Mouse (Mus musculus): ENCODE results near the gene Syngap1.
"Not testable (repeated sequence)": the region's sequence is repeated elsewhere in the genome, so short reads cannot be mapped to it uniquely, and the experiment has no call there.

The Syngap1 gene

DNA sequence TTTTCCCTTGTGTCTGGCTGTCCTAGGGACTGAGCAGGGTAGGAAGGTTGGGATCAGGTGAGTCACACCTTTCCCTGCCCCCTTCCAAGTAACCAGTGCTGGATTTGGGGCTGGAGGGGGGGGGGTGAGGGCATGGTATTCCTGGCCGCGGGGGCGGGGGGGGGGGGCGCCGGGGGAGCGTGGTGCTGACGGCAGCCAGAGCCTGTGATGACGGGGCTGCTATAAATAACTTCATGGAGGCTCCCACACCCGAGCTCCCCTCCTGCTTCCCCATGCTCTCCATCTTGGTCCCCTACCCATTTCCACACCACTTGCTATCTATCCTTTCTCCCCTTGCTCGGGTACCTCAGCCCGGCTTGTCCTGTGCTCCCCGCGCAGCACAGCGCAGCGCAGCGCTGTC, 12.7 kb downstream of the Syngap1 start:
- DNase-seq (ENCODE audit: low spot score in 2 of 2) = no peak

DNA sequence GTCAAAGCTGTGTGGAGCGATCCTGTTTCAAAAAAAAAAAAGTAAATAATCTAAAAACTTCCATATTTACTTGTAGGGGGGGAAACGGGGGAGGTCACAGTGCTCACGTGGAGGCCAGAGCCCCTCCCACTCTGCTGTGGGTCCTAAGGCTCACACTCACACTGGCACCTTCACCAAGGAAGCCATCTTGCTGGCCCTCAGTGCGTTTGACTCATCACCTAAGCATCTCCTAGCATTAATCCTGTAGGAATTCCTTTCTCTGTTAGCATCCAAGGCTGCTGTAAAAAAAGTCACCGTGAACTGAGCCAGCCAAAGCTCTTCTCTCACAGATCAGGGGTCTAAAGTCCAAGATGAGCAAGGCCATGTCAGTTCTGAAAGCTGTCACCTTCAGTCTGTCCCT, 15.3 kb downstream of the Syngap1 start:
- DNase-seq (ENCODE audit: low spot score in 2 of 2) = no peak

DNA sequence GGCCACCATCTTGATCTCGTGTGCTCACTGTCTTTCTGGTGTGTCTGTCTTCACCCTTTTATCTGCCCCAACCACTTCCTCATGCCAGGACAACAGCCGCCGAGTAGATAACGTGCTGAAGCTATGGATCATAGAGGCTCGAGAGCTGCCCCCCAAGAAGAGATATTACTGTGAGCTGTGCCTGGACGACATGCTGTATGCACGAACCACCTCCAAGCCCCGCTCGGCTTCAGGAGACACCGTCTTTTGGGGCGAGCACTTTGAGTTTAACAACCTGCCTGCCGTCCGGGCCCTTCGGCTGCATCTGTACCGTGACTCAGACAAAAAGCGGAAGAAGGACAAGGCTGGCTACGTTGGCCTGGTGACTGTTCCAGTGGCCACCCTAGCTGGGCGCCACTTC, 15.8 kb downstream of the Syngap1 start:
- no peak for DNase-seq (ENCODE audit: low spot score in 2 of 2)

DNA sequence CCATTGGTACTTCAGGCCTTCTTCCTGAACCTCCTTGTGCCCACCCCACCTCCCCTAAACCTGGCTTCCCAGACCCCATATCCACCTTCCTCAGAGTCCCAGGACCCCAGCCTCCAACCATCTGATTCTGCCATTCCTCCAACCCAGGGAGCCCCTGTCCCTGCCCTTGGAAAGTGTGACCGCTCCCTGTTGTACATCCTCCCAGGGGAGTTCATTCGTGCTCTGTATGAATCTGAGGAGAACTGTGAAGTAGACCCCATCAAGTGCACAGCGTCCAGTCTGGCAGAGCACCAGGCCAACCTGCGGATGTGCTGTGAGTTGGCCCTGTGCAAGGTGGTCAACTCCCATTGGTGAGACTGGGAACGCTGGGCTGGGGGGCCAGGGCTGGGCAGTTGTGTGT, 16.8 kb downstream of the Syngap1 start:
- no peak for DNase-seq (ENCODE audit: low spot score in 2 of 2)

DNA sequence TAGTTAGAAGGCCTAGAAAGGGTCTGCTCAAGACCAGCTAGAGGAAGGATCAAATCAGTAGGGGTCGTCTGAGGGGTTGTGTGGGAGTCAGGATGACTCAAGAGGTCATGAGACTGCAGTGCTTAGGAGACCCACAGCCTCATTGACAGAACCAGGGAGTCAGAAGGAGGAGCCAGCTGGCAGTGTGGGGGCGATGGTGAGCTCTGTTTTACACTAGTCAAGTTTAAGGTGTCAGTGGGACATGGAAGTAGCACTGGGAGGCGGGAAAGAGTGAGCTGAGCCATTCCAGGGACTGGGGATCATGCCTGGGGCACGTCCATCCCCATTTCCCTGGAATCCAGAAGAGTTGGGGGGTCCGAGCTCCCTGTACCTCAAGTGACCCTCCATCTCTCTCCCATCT, 17.8 kb downstream of the Syngap1 start:
- DNase-seq (ENCODE audit: low spot score in 2 of 2) = peak in 1 of 2 experiments; percentile 72

DNA sequence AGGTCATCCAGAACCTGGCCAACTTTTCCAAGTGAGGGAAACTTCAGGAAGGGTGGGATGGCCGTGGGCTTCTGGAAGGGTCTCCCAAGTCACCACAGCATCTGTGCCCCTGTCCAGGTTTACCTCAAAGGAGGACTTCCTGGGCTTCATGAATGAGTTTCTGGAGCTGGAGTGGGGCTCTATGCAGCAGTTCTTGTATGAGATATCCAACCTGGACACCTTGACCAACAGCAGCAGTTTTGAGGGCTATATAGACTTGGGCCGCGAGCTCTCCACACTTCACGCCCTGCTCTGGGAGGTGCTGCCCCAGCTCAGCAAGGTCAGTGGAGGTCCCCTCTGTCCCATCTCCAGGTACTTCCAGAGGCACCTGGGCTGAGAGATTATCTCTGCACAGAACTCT, 18.8 kb downstream of the Syngap1 start:
- DNase-seq (ENCODE audit: low spot score in 2 of 2) = no peak

DNA sequence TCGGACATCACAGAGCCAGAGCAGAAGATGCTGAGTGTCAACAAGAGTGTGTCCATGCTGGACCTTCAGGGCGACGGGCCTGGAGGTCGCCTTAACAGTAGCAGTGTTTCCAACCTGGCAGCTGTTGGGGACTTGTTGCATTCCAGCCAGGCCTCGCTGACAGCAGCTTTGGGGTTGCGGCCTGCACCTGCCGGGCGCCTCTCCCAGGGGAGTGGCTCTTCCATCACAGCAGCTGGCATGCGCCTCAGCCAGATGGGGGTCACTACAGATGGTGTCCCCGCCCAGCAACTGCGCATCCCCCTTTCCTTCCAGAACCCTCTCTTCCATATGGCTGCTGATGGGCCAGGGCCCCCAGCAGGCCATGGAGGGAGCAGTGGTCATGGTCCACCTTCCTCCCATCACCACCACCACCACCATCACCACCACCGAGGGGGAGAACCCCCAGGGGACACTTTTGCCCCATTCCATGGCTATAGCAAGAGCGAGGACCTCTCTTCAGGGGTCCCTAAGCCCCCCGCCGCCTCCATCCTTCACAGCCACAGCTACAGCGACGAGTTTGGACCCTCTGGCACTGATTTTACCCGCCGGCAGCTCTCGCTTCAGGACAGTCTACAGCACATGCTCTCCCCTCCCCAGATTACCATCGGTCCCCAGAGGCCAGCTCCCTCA, 20.7 kb downstream of the Syngap1 start:
- no peak for DNase-seq (ENCODE audit: low spot score in 2 of 2)

DNA sequence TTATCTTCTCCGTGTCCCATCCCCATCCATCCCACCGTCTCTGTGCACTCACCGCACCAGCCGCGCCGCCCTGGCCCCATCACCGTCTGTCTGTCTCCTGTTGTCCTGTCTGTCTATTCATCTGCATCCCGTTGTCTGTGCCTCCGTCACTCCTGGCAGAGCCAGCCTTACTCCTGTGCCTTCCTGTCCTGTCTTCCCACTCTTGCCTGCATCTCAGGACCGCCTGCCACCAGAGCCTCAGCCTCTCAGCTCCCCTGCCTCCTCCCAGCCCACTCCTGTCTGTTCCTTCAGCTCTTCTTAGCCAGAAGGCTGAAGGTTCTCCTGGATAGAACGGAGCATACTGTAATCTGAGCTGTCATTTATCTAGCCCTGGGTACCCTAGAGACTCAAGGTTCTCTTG, 25.9 kb downstream of the Syngap1 start:
- DNase-seq (ENCODE audit: low spot score in 2 of 2) = peak in 1 of 2 experiments; percentile 51

DNA sequence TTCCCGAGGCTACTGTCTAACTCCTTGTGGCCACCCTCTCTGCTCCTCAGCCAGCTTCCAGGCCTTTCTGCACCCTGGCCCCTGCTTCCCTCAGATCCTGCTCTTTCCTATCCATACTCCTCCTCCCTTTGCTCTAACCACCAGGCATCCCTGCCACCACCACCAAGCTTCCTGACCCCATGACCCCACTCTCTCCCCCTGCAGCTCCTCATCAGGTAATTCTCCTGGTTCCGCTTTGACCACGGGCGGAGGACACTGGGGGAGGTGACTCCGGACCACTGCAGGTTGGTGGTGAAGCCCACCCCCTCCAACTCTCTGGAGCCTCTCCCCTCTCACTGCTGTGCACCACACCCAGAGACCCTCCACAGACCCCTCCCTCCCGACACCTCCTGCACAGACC, 26.4 kb downstream of the Syngap1 start:
- no peak for DNase-seq (ENCODE audit: low spot score in 2 of 2)

DNA sequence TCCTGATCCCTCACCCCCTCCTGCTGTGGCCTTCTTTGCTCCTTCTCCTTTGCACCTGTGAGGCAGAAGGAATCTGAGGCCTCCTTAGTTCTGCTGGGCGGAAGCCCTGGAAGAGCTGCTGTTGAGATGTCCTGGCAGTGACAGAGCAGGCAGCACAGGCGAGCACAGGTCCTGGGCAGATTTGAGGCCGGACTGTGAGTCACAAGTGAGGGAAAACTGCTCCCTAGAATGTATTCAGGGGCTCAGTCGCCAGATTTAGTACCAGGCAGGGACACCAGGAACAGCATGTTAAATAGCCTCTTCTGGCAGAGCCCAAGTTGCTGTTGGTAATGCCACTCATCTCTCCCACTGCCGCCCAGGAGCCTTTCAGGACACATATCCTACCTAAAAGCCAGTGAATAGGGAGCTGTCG, 27.2 kb downstream of the Syngap1 start:
- peak in 1 of 2 experiments; percentile 55 for DNase-seq (ENCODE audit: low spot score in 2 of 2)

DNA sequence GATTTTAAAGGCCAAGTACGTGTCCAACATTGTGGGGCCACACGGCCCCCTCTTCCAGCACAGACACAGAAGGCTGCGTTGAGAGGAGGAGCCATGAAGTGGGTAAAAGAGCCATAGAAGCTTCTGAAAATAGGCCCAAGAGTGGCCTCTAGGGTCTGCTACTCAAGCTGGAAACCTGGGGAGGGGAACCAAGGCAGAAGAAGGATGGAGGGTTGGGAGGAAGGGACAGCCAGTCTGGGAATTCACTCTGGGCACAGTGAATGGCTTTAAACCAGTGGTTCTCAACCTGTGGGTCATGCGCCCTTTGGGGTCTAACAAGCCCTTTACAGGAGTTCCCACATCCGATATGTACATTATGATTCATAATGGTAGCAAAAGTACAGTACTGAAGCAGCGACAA, 28.2 kb downstream of the Syngap1 start:
- no peak for DNase-seq (ENCODE audit: low spot score in 2 of 2)

DNA sequence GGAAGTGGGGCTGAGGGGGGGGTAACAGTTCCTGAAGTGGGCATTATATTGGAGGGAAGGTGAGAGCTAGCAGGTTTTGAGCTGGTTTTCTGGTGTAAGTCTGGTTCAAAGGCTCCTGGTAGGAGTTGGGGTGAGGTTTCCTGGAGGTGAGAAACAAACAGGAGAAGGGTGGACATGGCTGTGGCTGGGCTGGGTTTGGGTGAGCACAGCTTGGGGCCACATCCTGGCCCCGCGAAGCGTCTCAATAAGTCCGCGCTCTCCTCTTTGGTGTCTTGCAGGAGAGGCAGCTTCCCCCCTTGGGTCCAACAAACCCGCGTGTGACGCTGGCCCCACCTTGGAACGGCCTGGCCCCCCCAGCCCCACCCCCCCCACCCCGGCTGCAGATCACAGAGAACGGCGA, 29.2 kb downstream of the Syngap1 start:
- DNase-seq (ENCODE audit: low spot score in 2 of 2) = no peak

DNA sequence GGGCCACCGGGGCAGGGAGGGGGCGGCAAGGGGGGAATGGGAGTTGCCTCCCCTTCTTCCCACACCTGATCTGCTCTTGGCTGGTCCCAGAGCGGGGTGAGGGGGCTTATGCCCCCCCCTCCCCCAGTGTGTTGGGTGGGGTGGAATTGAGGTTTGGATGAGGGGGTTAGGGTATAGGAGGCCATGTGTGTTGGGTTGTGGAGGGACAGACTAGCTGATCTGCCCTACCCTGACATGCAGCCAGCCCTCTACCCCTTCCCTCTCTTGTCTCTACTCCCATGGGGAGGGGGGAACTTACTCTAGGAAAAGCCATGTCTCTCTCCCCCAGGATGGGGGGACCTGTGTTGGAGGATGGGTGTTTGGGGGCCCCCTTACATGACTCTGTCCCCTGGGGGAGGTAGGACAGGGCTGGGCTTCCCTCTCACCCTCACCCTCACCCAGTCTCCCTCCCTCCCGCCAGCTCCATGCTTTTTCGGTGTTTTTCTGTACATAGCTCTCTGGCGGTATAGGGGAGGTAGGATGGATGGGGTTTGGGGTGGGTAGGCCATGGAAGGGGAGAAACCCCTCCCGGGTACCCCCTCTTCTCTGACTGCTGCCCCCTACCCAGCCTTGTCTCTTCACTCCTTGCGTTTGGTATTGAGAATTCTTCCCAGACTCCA, 30.3 kb downstream of the Syngap1 start:
- no peak for DNase-seq (ENCODE audit: low spot score in 2 of 2)

DNA sequence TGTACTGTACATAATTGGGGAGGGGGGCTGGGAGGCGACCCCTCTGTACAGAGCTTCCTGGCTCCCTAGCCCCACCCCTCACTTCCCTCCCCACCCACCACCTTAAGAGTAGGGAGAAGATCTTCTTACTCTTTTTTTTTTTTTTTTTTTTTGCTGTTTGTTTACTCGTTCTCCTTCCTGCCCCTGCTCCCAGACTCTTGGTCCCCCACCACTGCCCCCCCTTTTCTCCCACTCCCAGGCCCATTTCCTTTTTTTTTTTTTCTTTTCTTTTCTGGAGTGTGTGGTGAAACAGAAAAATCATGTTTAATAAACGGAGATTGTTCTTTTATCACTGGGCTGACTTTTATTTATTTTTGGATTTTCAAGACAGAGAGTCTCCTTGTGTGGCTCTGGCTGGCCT, 31.1 kb downstream of the Syngap1 start:
- no peak for DNase-seq (ENCODE audit: low spot score in 2 of 2)

DNA sequence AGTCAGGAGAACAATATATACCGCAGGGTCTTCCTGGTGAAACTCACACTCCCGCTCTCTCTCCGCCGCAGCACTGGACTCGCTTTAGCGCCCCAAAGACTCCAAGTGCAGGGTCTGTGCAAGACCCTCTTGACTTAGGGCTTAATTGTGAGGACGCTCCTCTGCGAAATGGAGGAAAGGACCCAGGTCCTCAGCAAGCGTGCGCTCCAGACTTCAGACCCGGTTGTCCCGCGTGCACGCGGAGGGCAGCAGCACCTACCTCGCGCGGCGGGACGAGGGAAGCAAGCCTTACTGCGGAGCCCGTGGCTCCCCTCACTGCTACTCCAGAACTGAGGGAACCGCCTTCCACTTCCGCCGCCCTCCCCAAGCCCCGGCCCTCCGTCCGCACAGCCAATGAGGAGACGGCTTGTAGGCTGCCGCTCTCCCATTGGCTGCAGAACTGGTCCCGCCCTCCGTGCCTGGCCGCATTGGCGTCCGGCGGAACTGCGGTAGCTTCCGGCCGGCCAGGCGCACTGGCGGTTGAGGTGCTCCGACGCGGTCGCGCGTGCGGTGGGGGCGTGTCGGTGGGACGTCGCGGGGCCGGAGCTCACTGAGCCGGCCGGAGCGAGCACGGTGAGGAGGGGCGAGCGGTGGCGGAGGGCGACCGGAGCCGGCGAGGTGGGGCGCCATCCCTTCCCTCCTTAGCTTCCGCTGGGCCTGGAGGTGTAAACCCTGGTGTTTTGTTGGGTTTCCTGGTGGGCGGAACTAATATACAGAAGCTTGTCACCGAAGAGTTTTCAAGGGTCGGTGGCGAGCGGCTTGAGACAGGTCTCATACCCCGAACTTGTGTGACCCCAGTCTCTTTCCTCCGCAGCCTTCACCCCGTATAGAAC, 31.9 kb downstream of the Syngap1 start, which contains the start of gene Zbtb9:
TSS of gene Zbtb9 (plus strand) at position 465 of the 872 bp plus-strand sequence.
- DNase-seq (ENCODE audit: low spot score in 2 of 2) = peak; percentile 96 to 97

DNA sequence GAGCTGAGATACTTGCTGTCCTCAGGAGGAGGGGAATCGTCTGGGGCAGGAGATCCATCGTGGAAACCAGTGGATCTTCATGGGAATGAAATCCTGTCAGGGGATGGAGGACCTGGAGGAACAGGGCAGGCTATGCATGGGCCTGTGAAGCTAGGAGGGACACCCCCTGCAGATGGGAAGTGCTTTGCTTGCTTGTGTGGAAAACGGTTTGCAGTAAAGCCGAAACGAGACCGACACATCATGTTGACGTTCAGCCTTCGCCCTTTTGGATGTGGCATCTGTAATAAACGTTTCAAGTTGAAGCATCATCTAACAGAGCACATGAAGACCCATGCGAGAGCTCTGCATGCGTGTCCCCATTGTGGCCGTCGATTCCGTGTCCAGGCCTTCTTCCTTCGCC, 33.5 kb downstream of the Syngap1 start:
- no peak for DNase-seq (ENCODE audit: low spot score in 2 of 2)

DNA sequence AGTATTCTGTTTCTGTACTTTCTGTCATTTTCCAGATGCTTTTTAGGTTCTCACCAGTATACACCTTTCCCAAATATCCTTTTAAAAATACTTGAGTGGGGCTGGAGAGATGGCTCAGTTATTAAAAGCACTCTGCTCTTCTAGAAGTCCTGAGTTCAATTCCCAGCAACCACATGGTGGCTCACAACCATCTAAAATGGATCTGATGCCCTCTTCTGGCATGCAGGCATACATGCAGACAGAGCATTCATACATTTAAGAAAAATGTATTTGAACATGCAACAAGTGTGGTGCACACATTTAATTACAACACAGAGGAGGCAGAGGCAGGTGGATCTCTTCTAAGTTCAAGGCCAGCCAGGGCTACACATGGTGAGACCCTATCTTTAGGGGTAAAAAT, 34.4 kb downstream of the Syngap1 start:
- no peak for DNase-seq (ENCODE audit: low spot score in 2 of 2)

DNA sequence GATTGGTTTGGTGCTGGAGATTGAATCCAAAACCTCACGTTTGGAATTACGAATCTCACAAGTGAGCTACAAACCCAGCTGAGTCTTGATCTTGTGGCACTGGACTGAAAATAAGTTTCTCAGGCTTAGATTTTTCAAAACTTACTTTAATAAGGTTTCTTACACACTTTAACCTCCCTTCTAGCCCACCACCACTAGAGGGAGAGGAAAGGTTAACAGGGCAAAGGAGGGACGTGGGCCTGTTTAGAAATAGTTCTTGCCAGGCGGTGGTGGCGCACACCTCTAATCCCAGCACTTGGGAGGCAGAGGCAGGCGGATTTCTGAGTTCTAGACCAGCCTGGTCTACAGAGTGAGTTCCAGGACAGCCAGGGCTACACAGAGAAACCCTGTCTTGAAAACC, 36.3 kb downstream of the Syngap1 start:
- DNase-seq (ENCODE audit: low spot score in 2 of 2) = not testable (repeated sequence)

DNA sequence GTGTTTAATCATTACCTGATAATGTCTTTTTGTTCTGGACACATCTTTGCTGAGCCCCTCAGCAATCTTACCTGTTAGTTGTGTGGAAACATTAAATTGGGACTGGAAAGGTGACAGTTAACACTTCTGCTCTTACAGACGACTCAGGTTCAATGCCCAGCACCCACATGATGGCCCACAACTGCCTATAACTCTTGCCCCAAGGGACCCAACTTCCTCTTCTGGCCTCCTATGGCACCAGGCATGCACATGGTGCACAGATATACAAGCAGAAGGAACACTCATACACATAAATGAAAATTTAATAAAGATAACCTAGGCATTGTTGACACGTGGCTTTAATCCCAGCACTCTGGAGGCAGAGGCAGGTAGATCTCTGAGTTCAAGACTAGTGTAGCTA, 38.4 kb downstream of the Syngap1 start:
- no peak for DNase-seq (ENCODE audit: low spot score in 2 of 2)

DNA sequence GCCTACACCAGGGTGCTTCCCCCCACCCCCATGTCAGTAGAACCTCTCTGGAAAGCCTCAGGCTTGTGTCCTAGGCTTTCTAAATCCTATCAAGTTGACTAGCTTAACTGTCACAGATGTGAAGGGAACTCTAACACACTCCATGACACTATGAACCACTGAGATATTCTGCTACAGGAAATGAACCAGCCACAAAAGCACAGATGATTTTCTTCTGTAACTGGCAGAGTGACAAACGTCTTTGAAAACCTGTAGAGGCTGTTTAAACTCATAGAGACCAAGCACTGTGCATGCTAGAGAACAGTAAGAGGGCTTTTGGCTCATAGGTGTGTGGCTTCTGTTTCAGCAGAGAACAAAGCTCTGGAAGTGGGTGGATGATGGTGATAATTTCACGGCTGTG, 40.0 kb downstream of the Syngap1 start:
- DNase-seq (ENCODE audit: low spot score in 2 of 2) = no peak

DNA sequence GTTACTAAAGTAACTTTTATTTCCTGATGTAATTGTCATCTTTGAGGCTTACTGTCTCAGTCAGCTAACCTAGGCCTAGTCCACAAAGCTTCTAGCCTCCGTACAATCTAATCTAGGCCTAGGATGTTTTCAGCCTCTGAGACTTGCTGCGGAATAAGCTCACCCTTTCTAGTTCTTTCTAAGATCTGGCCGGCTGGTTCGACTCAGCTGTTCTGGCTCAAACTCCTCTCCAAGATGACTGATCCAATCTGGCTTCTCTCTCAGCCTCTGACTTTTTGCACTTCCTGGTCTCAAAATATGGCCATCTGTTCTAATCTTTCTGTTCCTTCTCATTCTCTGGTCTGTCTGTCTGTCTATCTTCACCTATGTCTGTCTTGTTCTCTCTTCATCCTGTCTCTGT, 42.3 kb downstream of the Syngap1 start:
- DNase-seq (ENCODE audit: low spot score in 2 of 2) = no peak

DNA sequence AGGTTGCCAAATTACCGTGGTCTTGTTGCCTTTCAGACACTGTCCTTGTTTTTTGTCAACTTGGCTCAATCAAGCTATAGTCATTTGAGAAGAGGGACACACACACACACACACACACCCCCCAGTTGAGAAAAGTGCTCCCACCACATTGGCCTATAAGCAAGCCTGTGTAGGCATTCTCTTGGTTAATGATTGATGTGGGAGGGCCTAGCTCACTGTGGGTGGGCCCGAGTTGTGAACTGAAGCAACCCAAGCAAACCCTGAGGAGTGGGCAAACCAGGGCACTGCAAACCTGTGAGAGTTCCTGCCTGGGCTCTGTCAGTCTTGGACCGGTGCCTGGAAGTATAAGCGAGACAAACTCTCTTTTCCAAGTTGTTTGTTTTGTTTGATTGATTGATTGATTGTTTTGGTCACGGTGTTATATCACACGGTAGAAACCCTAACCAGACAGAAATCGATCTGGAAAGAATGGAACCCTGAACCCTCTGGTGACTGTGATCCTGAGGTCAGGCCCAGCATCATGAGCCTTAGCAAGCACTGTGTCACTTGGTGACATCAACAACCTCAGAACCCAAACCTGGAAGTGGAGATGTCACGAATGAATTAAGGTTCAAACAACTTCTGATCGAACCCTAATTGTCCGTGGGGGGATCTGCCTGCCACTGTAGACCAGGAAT, 44.6 kb downstream of the Syngap1 start:
- DNase-seq (ENCODE audit: low spot score in 2 of 2) = no peak
